Mouse (Mus musculus): ENCODE measurements around the gene Gm49368.

DNA sequence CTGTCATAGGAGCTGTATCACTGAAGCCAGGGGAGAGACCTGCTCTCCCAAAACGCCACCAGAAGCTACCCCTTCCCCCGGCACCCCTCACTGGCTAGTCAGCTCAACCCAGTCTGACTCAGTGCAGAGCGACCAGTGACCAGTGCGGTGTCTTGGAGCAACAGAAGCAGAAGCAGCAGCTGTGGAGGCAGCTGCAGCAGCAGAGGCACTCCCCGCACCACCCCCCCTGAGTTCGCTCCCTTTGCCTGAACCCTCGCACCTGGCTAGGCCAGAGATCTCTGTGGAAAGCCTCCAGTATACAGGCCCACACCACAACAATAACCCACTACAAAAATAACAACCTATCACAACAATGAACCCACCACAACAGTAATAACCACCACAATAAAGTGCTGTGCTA is 3.9 kb upstream of the Gm49368 start:
- no peak for TF ChIP-seq CTCF (conservative IDR thresholded peaks at IDR 0.05; ENCODE audit: insufficient read depth, insufficient read length, low read depth, low read length)
- no peak for TF ChIP-seq POLR2A (IDR thresholded peaks at IDR 0.05; ENCODE audit: low read depth, low read length)

Measured in kidney, adult 2 months (tissue).